Mouse (Mus musculus): ENCODE data around the gene Itih3.
A peak's percentile ranks its signal among the peaks of the same experiment; 100 is the strongest.

The Itih3 gene

GRCm38 (mm10) chr14:30923375-30924105 is at the start of gene Itih3:
TSS of gene Itih3 (minus strand) at chr14:30923760.
- peak in 1 of 2 experiments; percentile 13 for DNase-seq (ENCODE audit: inconsistent age in 2 of 2, low spot score in 1 of 2)

- DNase-seq (ENCODE audit: inconsistent age in 2 of 2, low spot score in 1 of 2): no peak
These were observed 36.8 kb upstream of the Itih3 start for GRCm38 (mm10) chr14:30960366-30960765.

GRCm38 (mm10) chr14:30959031-30959430 is 35.5 kb upstream of the Itih3 start:
- no peak for DNase-seq (ENCODE audit: inconsistent age in 2 of 2, low spot score in 1 of 2)

- no peak for DNase-seq (ENCODE audit: inconsistent age in 2 of 2, low spot score in 1 of 2)
These were observed 35.0 kb upstream of the Itih3 start for GRCm38 (mm10) chr14:30958517-30958916.

GRCm38 (mm10) chr14:30951154-30951825 is 27.7 kb upstream of the Itih3 start, which contains the start of gene Nek4:
TSS of gene Nek4 (plus strand) at chr14:30951377.
- peak; percentile 98 to 99 for DNase-seq (ENCODE audit: inconsistent age in 2 of 2, low spot score in 1 of 2)

- no peak for DNase-seq (ENCODE audit: inconsistent age in 2 of 2, low spot score in 1 of 2)
These were observed 26.4 kb upstream of the Itih3 start for GRCm38 (mm10) chr14:30949986-30950385.

GRCm38 (mm10) chr14:30944745-30945144 is 21.2 kb upstream of the Itih3 start:
- peak in 1 of 2 experiments; percentile 62 for DNase-seq (ENCODE audit: inconsistent age in 2 of 2, low spot score in 1 of 2)

- peak; percentile 68 to 93 for DNase-seq (ENCODE audit: inconsistent age in 2 of 2, low spot score in 1 of 2)
These were observed 20.5 kb upstream of the Itih3 start for GRCm38 (mm10) chr14:30943860-30944674.

GRCm38 (mm10) chr14:30943038-30943437 is 19.5 kb upstream of the Itih3 start, which contains the start of gene Itih1:
TSS of gene Itih1 (minus strand) at chr14:30943289.
- no peak for DNase-seq (ENCODE audit: inconsistent age in 2 of 2, low spot score in 1 of 2)

GRCm38 (mm10) chr14:30942254-30942653 is 18.7 kb upstream of the Itih3 start:
- DNase-seq (ENCODE audit: inconsistent age in 2 of 2, low spot score in 1 of 2): no peak

- DNase-seq (ENCODE audit: inconsistent age in 2 of 2, low spot score in 1 of 2): peak; percentile 50 to 78
These were observed 9.8 kb upstream of the Itih3 start for GRCm38 (mm10) chr14:30933351-30933750.

- peak; percentile 22 to 82 for DNase-seq (ENCODE audit: inconsistent age in 2 of 2, low spot score in 1 of 2)
These were observed 6.8 kb upstream of the Itih3 start for GRCm38 (mm10) chr14:30930386-30930785.

GRCm38 (mm10) chr14:30925492-30925891 is 1.9 kb upstream of the Itih3 start:
- DNase-seq (ENCODE audit: inconsistent age in 2 of 2, low spot score in 1 of 2): no peak

- DNase-seq (ENCODE audit: inconsistent age in 2 of 2, low spot score in 1 of 2): no peak
These were observed 1.4 kb downstream of the Itih3 start for GRCm38 (mm10) chr14:30922053-30922670.

- DNase-seq (ENCODE audit: inconsistent age in 2 of 2, low spot score in 1 of 2): no peak
These were observed 7.0 kb downstream of the Itih3 start for GRCm38 (mm10) chr14:30916516-30916915.

GRCm38 (mm10) chr14:30913404-30913803 is 10.2 kb downstream of the Itih3 start:
- peak in 1 of 2 experiments; percentile 37 for DNase-seq (ENCODE audit: inconsistent age in 2 of 2, low spot score in 1 of 2)

- no peak for DNase-seq (ENCODE audit: inconsistent age in 2 of 2, low spot score in 1 of 2)
These were observed 10.9 kb downstream of the Itih3 start for GRCm38 (mm10) chr14:30912641-30913040.

- DNase-seq (ENCODE audit: inconsistent age in 2 of 2, low spot score in 1 of 2): no peak
These were observed 12.4 kb downstream of the Itih3 start for GRCm38 (mm10) chr14:30911141-30911540.

GRCm38 (mm10) chr14:30907814-30908265 is 15.7 kb downstream of the Itih3 start:
- DNase-seq (ENCODE audit: inconsistent age in 2 of 2, low spot score in 1 of 2): no peak

GRCm38 (mm10) chr14:30906001-30906400 is 17.6 kb downstream of the Itih3 start:
- DNase-seq (ENCODE audit: inconsistent age in 2 of 2, low spot score in 1 of 2): no peak

GRCm38 (mm10) chr14:30904307-30904706 is 19.3 kb downstream of the Itih3 start:
- DNase-seq (ENCODE audit: inconsistent age in 2 of 2, low spot score in 1 of 2): no peak
